Mouse (Mus musculus) erythroid progenitor cell, adult 5-6 weeks (primary cell): ENCODE data around the gene Stac2. TPM values are rescaled to one million over a fixed set of nuclear protein-coding genes. Genes with fewer than 3 reads are reported as not detected.

ENCODE experiments used
- ATAC-seq: replicated peaks from 2 replicates; pipeline ENCODE4 v1.8.0; 2016; ENCODE audit warnings: moderate number of reproducible peaks, mild to moderate bottlenecking, moderate TSS enrichment, inconsistent platforms; ENCODE audit not compliant: poor library complexity, low FRiP score, severe bottlenecking
- total RNA-seq, 2 experiments: library from RNA; stranded (forward) in 1 of 2; stranded (reverse) in 1 of 2; fragments of 150-400 nt in 1 of 2; fragments of 186-747, 209-891 nt in 1 of 2; gene quantifications; 2 replicates each; pipeline versions ENCODE4 v1.2.3 to v1.2.4; 2015 to 2017; ENCODE audit warnings: low replicate concordance in 2 of 2

Gene Stac2
- total RNA-seq, 2 experiments from 2014 or later: not detected

DNA sequence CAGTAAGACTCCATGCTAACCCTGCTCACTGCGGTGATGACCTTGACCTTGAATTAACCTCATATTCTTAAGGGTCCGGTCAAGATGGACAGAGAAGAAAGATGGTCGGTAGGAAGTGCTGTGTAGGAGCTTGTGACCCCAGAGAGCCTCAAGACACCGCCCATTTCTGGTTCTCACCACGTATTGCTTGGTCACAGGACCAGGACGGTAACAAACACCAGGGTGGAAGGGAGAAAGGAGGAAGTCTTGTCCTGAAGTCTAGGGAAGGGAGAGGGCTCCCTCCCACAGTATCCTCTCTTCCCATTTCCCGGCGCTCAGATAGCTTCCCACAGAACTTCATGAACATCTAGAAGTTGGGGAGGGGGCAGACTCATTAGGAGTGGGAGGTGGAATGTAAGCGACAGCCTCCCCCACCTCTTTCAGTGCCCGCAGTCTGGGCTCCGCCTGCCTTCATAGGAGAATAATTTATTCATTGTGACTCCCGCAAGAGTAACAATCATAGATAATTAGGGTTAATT, 1.6 kb downstream of the Stac2 start:
- ATAC-seq: no peak

DNA sequence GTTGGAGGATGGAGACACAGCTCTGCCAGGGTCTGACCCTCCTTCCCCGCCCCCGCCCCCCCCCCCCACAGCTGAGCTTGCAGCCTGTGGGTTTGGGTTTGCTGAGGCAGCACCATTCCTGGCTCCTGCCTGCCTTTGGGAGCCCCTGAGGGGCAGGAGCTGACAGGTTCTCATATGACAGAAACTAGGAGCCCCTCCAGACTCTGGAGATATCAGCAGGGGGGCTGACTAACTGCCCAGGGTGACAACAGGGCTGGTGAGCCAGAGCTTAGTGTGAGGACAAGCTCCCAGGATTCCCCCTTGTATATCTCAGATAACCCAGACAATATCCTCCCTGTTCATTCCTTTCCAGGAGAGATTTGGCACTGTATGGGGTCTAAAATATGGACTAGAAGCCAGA, 2.3 kb downstream of the Stac2 start:
- no peak for ATAC-seq

DNA sequence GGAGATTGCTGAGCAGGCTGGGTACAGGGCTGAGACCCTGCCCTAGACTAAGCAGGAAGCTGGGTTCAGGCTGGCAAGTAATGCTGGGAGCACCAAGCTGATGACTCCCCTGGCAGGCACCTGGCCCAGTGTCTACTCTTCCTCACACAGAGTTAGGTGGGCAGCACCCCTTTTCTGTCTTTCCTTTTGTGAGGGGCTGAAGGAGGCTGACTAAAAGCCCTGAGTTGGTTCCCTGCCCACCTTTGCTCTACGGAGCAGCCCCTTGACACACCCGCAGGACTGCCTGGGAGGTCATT, 2.8 kb downstream of the Stac2 start:
- no peak for ATAC-seq

DNA sequence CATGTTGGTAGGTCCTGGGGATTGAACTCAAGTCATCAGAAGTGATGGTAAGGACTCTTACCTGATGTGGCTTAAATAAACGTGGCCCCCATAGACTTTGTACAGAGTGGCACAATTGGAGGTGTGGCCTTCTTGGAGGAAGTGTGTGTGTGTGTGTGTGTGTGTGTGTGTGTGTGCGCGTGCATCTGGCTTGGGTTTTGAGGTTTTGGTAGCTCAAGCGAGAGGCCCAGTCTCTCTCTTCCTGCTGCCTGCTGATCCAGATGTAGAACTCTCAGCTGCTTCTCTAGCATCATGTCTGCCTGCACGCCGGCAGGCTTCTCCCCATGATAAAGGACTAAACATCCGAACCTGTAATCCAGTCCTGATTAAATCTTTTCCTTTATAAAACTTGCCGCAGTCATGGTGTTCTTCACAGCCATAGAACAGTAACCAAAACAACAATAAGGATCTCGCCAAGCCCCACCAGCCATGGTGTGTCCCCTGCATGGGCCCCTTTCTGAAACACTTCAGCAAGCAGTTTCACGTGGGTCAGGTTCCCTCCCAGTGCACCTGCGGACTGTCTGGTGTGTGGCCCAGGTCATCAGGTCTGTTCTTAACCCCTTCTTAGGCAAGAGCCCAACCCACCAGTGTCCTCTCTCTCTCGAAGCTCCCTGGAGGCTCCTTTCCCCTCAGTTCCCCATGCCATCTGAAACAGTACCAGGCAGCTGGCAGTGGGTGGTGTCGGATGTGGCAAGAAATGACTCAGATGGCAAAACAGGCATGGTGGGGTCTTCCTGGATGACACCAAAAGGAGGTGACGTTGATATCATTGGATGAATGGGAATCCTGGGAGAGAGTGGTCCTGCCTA, 3.4 kb downstream of the Stac2 start:
- no peak for ATAC-seq

DNA sequence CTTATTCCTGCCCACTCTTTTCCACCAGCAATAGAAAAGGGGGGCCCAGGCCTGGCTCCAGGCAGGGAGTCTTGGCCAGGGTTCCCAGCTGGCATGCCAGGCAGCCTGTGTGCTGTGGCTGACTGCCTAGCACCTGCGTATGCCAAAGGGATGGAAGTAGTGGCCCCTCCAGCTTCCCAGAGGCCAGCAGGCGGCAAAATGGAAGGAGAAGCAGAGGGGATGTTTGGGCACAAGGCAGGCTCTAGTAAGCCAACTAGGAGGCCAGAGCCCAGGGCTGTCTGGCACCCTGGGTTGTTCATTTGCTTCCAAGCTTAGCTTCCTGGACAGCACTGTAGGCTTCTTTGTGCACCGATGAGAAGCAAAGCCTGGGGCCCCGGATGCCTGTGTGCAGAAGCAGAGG, 5.5 kb downstream of the Stac2 start:
- ATAC-seq: no peak

DNA sequence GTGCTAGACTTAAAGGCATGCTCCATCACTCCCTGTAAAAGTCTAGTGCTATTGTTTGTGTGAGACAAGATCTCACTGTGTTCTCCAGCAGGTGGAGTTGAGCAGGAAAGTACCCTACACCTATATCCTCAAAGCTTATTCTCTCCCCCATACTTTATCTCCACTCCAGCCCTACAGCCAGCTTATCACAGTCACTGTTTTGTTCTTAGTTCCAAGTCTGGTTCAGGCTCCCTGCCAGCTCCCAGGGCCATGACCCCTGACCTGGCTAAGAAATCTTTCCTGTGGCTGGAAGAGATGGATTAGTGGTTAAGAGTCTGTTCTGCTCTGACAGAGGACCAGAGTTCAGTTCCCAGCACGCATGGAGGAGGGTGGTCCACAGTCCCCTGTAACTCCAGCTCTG, 6.8 kb downstream of the Stac2 start:
- ATAC-seq: no peak

DNA sequence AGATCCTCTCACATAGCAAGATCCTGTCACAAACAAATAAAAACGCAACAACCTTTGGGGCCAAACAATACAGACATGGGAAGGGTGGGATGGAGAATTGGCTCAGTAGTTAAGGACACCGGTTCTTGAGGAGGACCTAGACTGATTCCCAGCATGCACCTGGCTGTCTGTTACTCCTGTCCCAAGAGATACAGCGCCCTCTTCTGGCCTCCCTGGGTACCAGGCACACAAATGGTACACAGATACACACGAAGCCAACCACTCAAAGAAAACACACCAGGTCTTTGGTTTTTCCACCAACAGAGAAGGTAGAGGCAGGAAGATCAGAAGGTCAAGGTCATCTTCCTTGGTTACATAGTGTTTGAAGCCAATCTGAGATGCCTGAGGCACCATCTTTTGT, 7.7 kb downstream of the Stac2 start:
- ATAC-seq: no peak

DNA sequence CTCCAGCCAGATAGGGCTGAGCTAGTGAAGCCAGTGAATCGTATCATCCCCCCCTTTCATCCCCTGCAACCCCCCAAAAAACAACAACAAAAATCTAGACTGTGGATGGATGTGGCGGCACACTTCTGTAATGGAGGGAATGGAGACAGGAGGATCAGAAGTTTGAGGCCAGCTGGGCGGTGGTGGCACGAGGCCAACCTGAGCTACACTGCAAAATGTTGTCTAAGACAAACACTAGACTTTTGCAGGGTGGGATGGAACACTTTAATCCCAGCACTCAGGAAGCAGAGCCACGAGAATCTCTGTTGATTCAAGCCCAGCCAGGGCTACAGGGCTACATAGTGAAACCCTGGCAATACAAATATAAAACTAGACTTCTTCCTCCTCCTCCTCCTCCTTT, 9.2 kb downstream of the Stac2 start:
- no peak for ATAC-seq

DNA sequence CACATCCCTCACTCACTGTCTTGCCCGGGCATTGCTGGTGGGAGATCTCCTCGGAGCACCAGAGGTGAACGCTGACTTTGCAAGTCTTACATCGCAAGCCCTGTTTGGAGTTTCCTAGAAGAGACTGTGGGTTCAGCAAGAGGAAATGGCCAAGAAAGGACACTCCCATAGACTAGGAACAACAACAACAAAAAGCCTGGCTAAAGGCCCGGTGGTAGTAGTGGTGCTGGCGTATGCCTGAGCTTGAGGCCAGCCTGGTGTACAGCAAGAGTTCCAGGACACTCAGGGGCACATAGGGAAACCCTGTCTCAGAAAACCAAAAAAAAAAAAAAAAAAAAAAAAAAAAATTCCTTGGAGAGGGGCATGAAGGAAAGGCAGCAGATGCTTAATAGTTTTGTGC, 10.5 kb downstream of the Stac2 start:
- no peak for ATAC-seq

DNA sequence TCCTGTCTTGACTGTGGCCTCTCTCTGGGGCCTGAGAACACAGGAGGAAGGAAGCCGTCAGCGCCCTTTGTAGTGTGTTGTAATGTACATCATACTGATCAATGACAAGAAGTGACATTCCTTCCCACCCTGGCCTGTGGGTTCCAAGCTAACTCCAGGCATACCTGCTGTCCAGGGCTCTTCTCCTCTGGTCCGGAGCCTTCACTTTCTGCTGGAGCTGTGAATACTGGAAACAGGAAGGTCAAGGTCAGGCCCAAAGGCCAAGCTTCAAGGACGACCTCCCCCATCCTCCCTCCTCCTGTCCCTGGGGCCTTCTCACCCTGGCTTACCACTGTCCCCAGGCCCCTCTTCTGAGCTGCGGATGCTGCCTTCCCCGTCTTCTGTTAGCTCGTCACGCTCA, 12.3 kb downstream of the Stac2 start:
- ATAC-seq: no peak

DNA sequence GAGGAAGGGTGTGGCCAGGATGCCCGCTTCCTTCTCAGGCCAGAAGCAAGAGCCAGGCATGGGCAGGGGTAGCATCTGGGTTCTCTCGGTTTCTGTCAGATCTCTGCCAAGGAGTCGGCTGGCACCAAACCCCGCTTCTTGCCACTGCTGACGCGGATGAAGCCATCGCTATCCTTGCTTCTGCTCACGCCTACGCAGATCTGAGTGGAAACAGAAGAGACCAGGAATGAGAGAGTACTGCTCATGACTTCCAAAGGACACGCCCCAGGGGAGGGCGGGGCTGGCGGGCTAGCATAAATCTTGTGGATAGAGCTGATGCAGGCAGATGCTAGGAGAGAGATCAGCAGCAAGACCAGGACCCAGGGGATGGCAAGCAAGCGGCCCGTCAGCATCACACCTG, 15.4 kb downstream of the Stac2 start:
- ATAC-seq: no peak

DNA sequence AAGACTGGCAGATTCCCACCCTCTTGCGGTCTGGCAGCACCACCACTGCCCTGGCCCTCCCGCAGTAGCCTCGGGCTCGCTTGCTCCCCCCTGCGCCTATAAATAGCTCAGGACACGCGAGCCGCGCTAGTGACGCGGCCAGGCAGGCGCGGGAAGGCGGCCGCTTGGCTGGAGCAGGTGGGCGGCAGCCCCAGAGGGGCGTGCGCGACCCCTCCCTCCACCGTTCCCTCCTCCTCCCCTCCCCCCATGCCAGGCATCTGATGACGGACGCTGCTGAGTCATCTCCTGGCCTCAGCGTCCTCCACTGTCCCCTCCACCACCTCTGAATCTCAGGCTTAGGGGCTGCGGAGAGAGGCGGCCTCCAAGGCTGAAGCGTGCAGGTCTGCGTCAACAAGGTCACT, 17.3 kb downstream of the Stac2 start:
- ATAC-seq: no peak

DNA sequence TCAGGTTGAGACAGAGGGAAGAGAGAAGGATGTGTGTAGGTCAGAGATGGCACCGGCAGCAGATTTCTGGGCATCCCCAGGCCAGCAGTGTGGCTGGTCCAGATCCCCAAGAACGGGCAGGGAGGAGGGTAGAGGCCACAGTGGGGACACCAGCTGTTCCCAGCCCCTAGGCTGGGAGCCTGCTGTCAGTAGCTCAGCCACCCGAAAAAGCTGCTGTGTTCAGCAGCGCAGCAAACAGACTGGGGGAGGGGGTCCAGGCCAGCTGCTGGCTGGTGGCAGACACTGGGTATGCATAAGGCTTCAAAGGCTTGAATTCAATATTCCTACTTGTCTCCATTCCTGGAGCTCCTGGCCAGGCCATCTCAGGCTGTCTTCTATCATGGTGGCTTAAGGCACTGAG, 18.4 kb downstream of the Stac2 start:
- no peak for ATAC-seq

DNA sequence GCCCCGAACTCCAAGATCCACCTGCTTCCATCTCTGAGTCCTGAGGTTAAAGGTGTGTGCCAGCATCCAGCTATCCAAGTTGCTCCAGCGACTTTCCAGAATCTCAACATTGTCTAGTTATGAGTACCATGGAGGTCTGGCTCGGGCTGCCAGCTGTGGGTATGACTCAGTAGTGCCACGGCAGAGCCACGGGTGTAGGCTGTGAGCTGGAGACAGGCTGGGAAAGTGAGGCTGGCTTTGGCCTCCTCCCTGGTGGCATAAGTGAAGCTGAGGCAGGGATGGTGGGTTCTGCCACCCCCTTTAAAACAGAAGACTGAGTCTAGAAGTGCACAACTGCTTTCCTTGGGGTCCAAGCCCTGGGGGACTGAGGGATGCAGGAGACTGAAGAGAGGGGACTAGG, 19.2 kb downstream of the Stac2 start:
- no peak for ATAC-seq

DNA sequence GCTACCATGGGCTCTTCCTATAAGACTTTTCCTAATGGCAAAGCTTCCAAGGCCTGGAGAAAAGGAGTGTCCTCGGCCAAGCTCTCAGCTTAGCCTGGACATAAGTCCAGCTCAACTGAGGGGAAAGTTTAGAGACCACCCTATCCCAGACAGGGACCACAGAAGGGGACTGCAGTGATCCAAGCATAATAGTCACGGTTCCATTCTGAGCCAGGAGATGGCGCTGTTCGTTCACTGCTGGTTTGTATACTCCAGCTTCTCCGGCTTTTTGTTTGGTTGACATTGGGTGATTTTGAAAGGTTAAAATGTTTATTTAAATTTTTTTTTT, 21.9 kb downstream of the Stac2 start:
- no peak for ATAC-seq

DNA sequence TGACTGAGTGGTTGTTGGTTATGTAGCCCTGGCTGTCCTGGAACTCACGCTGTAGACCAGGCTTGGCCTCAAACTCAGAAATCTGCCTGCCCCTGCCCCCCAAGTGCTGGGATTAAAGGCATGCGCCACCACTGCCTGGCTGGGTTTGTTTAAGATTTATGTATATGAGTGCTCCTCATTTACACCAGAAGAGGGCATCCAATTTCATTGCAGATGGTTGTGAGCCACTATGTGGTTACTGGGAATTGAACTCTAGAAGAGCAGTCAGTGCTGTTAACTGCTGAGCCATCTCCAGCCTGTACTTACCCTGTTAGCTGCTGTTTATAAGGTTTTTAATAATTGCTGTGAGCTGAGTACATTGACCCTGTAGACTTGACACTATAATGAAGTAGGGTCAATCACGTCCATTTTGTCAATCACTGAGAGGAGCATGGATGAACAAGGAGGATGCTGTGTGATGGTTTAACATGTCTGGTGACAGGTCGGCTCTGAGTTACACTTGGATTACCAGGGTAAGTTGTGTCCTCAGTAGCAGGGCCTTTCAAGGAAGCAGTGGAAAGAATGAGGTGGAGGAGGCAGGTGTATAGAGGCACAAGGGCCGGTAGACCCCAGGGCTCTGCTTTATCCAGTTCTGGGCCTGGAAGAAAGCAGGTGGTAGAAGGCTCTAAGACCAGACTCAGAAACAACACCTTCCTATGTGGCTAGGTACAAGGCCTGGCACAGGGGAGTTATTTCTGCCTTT, 22.4 kb downstream of the Stac2 start:
- no peak for ATAC-seq

DNA sequence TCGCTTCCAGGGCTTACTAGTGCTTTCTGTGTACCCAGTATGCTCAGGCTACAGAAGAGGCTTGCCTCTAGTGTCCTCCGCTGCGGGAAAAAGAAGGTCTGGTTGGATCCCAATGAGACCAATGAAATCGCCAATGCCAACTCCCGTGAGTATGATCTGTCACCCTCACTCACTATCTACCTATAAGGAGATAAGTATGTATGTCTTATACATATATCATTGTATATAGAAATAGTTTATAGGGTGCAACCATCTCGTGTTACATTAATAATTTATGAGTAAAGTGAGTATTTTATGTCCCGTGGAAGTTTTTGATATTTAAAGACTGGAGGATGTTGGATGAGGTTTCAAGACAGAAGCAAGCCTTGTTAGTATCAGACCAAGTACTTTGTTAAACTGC, 25.5 kb downstream of the Stac2 start:
- no peak for ATAC-seq

DNA sequence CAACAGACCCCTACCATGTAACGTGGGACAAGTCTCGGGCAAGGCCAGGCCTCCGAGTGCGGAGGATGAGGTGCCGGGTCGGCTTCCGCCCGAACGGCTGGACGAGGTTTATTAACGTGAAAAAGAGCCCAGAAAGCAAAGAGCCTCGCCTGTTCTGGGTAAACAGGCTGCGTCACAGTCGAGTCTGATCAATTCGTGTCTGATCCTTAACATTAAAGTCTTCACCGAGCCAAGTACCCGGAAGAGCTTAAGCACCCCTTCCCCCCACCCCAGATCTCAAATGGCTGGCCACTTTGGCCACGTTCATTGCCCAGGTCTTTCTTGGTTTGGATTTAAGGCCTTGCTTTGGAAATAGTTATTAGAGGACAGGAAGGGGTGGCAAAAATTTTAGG, 26.0 kb downstream of the Stac2 start:
- ATAC-seq: no peak

DNA sequence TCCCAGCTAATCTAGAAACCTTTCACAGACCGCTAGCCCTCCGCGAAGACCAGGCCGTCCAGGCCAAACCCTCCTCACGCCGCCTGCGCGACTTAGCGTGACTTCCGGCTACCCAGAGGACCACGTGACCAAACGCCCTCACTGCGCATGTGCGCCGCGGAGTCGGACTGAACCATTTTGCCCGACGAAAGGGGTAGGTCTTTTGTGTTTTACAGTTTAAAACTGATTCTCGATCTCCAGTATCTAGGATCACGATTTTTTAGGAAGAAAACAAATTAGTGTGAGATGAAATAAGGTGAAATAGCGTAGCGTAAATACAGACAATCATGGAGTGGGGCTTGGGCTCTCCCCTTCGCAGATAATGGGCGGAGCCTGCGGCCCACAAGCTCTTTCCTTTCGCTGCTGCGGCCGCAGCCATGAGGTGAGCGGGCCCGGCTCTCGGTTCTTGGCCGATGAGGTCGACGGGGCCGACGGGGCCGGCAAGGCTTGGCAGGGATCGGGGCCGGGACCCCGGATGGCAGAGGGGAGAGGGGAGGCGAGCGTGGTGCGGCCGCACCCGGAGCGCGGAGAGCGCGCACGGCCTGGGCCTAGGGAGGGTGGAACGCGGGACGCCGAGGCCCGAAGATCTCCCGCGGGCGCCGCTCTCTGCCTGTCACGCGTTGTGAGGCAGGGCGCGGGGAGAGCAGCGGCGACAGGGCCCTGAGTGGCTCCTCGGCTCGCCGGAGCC, 26.5 kb downstream of the Stac2 start, which contains the start of gene Rpl19:
TSS of gene Rpl19 (plus strand) at position 141 of the 727 bp plus-strand sequence.
- ATAC-seq: peak; percentile 88

DNA sequence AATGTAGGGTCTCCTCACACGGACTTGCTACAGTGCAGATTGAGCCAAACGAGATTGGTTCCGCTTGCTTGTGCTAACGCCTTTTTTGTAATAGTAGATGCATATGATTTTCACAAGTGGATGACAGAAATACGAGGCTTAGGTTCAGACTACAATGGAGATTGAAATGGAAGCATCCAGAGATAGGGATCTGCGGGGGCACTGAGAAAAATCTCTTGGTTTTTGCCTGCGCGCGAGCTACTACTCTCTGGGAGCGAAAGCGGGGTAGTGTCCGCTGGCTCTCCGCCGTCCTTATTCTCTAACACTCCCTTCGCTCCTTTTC, 27.1 kb downstream of the Stac2 start:
- ATAC-seq: peak; percentile 25; the same call in 1 of the 2 replicates

DNA sequence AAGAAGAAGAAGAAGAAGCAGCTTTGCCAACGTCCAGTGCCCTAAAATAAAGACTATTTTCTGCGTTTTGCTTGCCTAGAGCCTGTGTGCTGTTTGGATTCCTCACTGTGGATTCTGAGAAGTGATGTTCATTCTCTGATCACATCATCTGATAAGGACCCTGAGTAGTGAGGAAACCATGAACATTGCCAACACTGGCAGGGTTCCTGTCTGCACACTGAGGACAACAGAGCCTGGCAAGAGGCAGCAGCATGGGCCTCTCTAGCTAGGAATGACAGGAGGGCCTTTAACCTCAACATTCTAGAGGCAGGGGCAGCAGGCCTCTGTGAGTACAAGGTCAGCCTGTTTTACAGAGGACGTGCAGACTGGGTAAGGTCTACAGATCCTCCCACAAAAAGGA, 28.7 kb downstream of the Stac2 start:
- ATAC-seq: no peak
